14 mouse cellular contexts compared by ENCODE assay signal in the genomic region with DNA sequence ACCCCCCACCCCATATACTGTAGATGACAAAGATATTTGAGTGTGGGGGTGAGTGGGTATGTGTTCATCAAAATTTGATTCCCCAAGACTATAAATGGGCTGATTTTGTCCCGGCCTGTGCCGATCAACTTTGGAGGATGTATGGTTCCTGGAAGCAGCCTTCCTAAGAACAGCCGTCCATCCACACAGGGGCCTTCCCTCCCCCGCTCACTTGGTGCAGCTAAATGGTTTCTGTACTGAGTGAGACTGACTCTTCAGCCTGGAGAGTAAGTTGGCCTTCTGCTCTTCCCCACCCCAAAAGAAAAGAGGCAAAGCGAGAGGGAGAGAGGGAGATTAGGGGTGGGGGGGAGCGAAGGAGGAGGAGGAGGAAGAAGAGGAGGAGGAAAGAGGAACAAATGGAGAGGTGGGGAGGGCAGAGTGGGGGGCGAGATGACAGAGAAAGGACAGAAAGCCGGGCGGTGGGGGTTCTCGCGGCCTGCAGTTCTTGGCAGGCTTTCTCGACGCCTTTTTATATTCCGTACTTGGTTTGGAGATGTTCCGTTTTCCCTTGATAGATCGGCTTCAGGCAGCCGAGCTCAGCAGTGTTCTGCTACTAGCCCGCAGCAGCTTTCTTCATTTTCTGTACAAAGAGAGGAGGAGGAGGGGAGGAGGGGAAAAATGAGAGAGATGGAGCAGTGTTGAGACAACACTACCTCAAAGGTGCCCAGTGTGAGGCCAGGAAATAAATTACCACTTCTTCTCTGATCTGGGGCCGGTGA. TPM values are rescaled to one million over a fixed set of nuclear protein-coding genes. Genes with fewer than 3 reads are reported as not detected.
DNase-seq lines count a peak whose midpoint lies in the region; ATAC-seq lines count a peak whose summit lies in the region.
"Had no signal": no experiment of that assay in that cellular context is flagged by ENCODE, and none has a peak within 500 bp of the region (broad histone marks: within the 10 kb centered on the region; RNA-seq: fewer than 3 reads in every experiment).

No protein-coding gene starts in this region.

- peak; percentile 62 for DNase-seq in lung, postnatal 10 days
- no peak for DNase-seq in lung, postnatal 36 days
- peak; percentile 70 for DNase-seq in forebrain, embryonic 14.5 days (ENCODE audit: low spot score)
- DNase-seq in cerebellum, postnatal 36 days = no peak
- no peak for DNase-seq in adrenal gland, postnatal 10 days
- DNase-seq in gastrocnemius, adult 8-10 months (ENCODE audit: low spot score in 2 of 2) = no peak
- DNase-seq: cerebellum, adult 11 months; kidney, adult 18-20 months; lung, postnatal 4 days; spleen, adult 18-20 months; thymus, postnatal 4 days had no signal

- H3K27ac ChIP-seq in forebrain, embryonic 14.5 days (ENCODE audit: low read depth, low read length) = peak overlapping the region; percentile 75
- H3K27ac ChIP-seq in limb, embryonic 13.5 days = peak overlapping the region; percentile 58; the same call in 1 of the 2 replicates
- H3K27ac ChIP-seq in stomach, embryonic 15.5 days = peak overlapping the region; percentile 31; the same call in 1 of the 2 replicates
- H3K27ac ChIP-seq: heart, embryonic 13.5 days had no signal

- no peaks in the 10 kb centered on the region for H3K9me3 ChIP-seq in forebrain, embryonic 14.5 days (replicated peaks; ENCODE audit: control insufficient read depth, low read length)
- 0 out of 2 replicates have a peak, but pooled peaks cover 4% of the 10 kb centered on the region for H3K9me3 ChIP-seq in limb, embryonic 13.5 days
- no peaks in the 10 kb centered on the region for H3K9me3 ChIP-seq in stomach, embryonic 15.5 days
- H3K9me3 ChIP-seq: heart, embryonic 13.5 days had no signal

- 17% methylated on average over 19 of the region's 19 CpGs for WGBS in forebrain, embryonic 14.5 days
- WGBS in limb, embryonic 13.5 days = 59% methylated on average over 19 of the region's 19 CpGs
- 57% methylated on average over 19 of the region's 19 CpGs for WGBS in stomach, embryonic 15.5 days

- peaks cover 24% of the 10 kb centered on the region for H3K4me1 ChIP-seq in forebrain, embryonic 14.5 days (ENCODE audit: control insufficient read depth, insufficient read depth, low read length)
- peaks cover 44% of the 10 kb centered on the region for H3K4me1 ChIP-seq in limb, embryonic 13.5 days
- H3K4me1 ChIP-seq in stomach, embryonic 15.5 days = peaks cover 7% of the 10 kb centered on the region; the same call in 1 of the 2 replicates

- ATAC-seq in forebrain, embryonic 14.5 days = peak; percentile 38; the same call in 1 of the 2 replicates
- ATAC-seq in limb, embryonic 13.5 days (ENCODE audit: low FRiP score, low read depth) = no peak
- 0 out of 2 replicates have a peak, but pooled peaks have one; percentile 20 for ATAC-seq in stomach, embryonic 15.5 days (ENCODE audit: insufficient read depth, low FRiP score, low read depth)

- peaks cover 68% of the 10 kb centered on the region for H3K36me3 ChIP-seq in forebrain, embryonic 14.5 days (ENCODE audit: control insufficient read depth, insufficient read depth, low read length)
- H3K36me3 ChIP-seq in limb, embryonic 13.5 days = peaks cover 82% of the 10 kb centered on the region
- peaks cover 33% of the 10 kb centered on the region for H3K36me3 ChIP-seq in stomach, embryonic 15.5 days

- H3K9ac ChIP-seq in forebrain, embryonic 14.5 days (ENCODE audit: low read length) = peak overlapping the region; percentile 36
- H3K9ac ChIP-seq in limb, embryonic 13.5 days = peak overlapping the region; percentile 31; the same call in 1 of the 2 replicates
- no peak overlapping the region for H3K9ac ChIP-seq in stomach, embryonic 15.5 days
- H3K9ac ChIP-seq: heart, embryonic 13.5 days had no signal

- H3K4me3 ChIP-seq in forebrain, embryonic 14.5 days (ENCODE audit: low read depth, low read length) = no peak overlapping the region
- H3K4me3 ChIP-seq in limb, embryonic 13.5 days = no peak overlapping the region
- no peak overlapping the region for H3K4me3 ChIP-seq in stomach, embryonic 15.5 days (replicated peaks)
- H3K4me3 ChIP-seq: heart, embryonic 13.5 days had no signal

- no peaks in the 10 kb centered on the region for H3K27me3 ChIP-seq in forebrain, embryonic 14.5 days (replicated peaks; ENCODE audit: control insufficient read depth, insufficient read depth, low read length)
- H3K27me3 ChIP-seq in limb, embryonic 13.5 days = no peaks in the 10 kb centered on the region
- no peaks in the 10 kb centered on the region for H3K27me3 ChIP-seq in stomach, embryonic 15.5 days (replicated peaks)
- H3K27me3 ChIP-seq: heart, embryonic 13.5 days had no signal

- peak overlapping the region; percentile 27; the same call in 1 of the 2 replicates for H3K4me2 ChIP-seq in forebrain, embryonic 14.5 days (ENCODE audit: low read length)
- no peak overlapping the region for H3K4me2 ChIP-seq in limb, embryonic 13.5 days (replicated peaks)
- no peak overlapping the region for H3K4me2 ChIP-seq in stomach, embryonic 15.5 days
- H3K4me2 ChIP-seq: heart, embryonic 13.5 days had no signal

RNA-seq across cellular contexts. Expression of gene Axin2, which starts 20.7 kb away (rescaled TPM):
- 7.8 and 9.4 TPM in 2 replicates for polyA plus RNA-seq in forebrain, embryonic 14.5 days (2014; fragmentation: Nextera tagmentation; extraction: Ambion mirVana)
- 18.1 and 19.7 TPM in 2 replicates for polyA plus RNA-seq in limb, embryonic 13.5 days (2015; fragmentation: Nextera tagmentation; extraction: Ambion mirVana)
- polyA plus RNA-seq in stomach, embryonic 15.5 days (2015; fragmentation: Nextera tagmentation; extraction: Ambion mirVana) = 3.4 and 3.8 TPM in 2 replicates
- total RNA-seq in adrenal gland, postnatal 10 days (2021) = 10 to 100 TPM; 31.5 to 35.3 TPM
- total RNA-seq in gastrocnemius, adult 8-10 months (2022) = 10 to 100 TPM in 2 of 4 experiments, 1 to 10 TPM in 2; 7.4 to 13.8 (median 10.0) TPM

Comparison
In these comparisons a context has a peak if more than half of its experiments do, and no peak if none do; other contexts are left out.
1. DNase-seq: peak in lung, postnatal 10 days (single experiment) and forebrain, embryonic 14.5 days (single experiment); none in lung, postnatal 36 days (single experiment), cerebellum, postnatal 36 days (0 of 2), adrenal gland, postnatal 10 days (single experiment) and gastrocnemius, adult 8-10 months (0 of 2).
2. Peak in every context shown above with its lines, with median percentiles within 50 percentile points of each other: H3K27ac ChIP-seq.